In genomic region chr11:57835931-57836330, GRCm38 (mm10) we compare ENCODE assay signal across 18 mouse cellular contexts. TPM values are rescaled to one million over a fixed set of nuclear protein-coding genes. Genes with fewer than 3 reads are reported as not detected.
"Had no signal": no experiment of that assay in that cellular context is flagged by ENCODE, and none has a peak within 500 bp of the region (broad histone marks: within the 10 kb centered on the region; RNA-seq: fewer than 3 reads in every experiment).

No protein-coding gene starts in this region.

- H3K36me3 ChIP-seq: kidney, embryonic 15.5 days; liver, embryonic 13.5 days; midbrain, embryonic 15.5 days; neural tube, embryonic 12.5 days; neural tube, embryonic 15.5 days; stomach, embryonic 15.5 days had no signal

- H3K4me3 ChIP-seq: left cerebral cortex, adult 2 months; liver, embryonic 13.5 days; midbrain, embryonic 15.5 days; neural tube, embryonic 12.5 days; neural tube, embryonic 15.5 days; stomach, embryonic 15.5 days had no signal

- H3K27ac ChIP-seq: kidney, embryonic 15.5 days; left cerebral cortex, adult 2 months; liver, embryonic 13.5 days; midbrain, embryonic 15.5 days; neural tube, embryonic 12.5 days; neural tube, embryonic 15.5 days; stomach, embryonic 15.5 days had no signal

- DNase-seq: kidney, postnatal 10 days; kidney, postnatal 36 days; layer of hippocampus, postnatal 36 days; liver, embryonic 13.5 days; lung, adult 2 months; lung, postnatal 14 days; lung, postnatal 4 days; right cerebral cortex, adult 18-20 months; right cerebral cortex, postnatal 14 days; spleen, adult 18-20 months; thymus, postnatal 36 days had no signal

- H3K4me1 ChIP-seq: liver, embryonic 13.5 days had no signal

- H3K9me3 ChIP-seq: kidney, embryonic 15.5 days; liver, embryonic 13.5 days; midbrain, embryonic 15.5 days; neural tube, embryonic 12.5 days; neural tube, embryonic 15.5 days; stomach, embryonic 15.5 days had no signal

- H3K4me2 ChIP-seq: liver, embryonic 13.5 days; midbrain, embryonic 15.5 days; neural tube, embryonic 15.5 days; stomach, embryonic 15.5 days had no signal

- H3K9ac ChIP-seq: kidney, embryonic 15.5 days; liver, embryonic 13.5 days; midbrain, embryonic 15.5 days; neural tube, embryonic 12.5 days; neural tube, embryonic 15.5 days; stomach, embryonic 15.5 days had no signal

- ATAC-seq: midbrain, embryonic 15.5 days had no signal

RNA-seq across cellular contexts. Expression of gene Hand1, which starts 3.3 kb away (rescaled TPM):
- polyA plus RNA-seq: liver, adult 2 months; lung, adult 2 months; midbrain, embryonic 15.5 days; neural tube, embryonic 15.5 days had no signal
